ENCODE assay signal across 24 mouse cellular contexts in the genomic region with DNA sequence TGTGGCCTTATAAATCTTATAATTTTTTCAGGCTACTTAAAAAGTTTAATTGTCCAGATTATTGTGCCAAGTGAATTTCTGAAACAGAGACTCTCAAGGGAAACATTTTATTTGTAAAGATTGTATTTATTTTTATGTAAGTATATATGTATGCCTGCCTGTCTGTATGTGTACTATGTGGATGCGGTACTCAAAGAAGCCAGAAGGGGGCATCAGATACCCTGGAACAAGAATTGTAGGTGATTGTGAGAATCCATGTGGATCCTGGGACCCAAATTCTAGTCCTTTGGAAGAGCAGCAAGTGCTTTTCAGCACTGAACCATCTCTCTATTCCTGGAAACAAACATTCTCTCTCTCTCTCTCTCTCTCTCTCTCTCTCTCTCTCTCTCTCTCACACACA.
DNase-seq lines count a peak whose midpoint lies in the region; ATAC-seq and TF ChIP-seq lines count a peak whose summit lies in the region.
"Had no signal": no experiment of that assay in that cellular context is flagged by ENCODE, and none has a peak within 500 bp of the region (broad histone marks: within the 10 kb centered on the region; RNA-seq: fewer than 3 reads in every experiment).

No protein-coding gene starts in this region.

- H3K4me3 ChIP-seq in forebrain, postnatal 0 days (ENCODE audit: low read depth, low read length), result no peak overlapping the region
- H3K4me3 ChIP-seq in forebrain, embryonic 15.5 days, result no peak overlapping the region
- no peak overlapping the region for H3K4me3 ChIP-seq in intestine, postnatal 0 days (ENCODE audit: low read depth, low read length)
- no peak overlapping the region for H3K4me3 ChIP-seq in intestine, embryonic 16.5 days (ENCODE audit: low read length)
- H3K4me3 ChIP-seq in lung, postnatal 0 days (ENCODE audit: low read depth, low read length), result no peak overlapping the region
- no peak overlapping the region for H3K4me3 ChIP-seq in lung, adult 2 months (replicated peaks; ENCODE audit: extremely low read depth, low read depth, low read length)
- H3K4me3 ChIP-seq: embryonic facial prominence, embryonic 13.5 days; forebrain, embryonic 10.5 days; heart, embryonic 13.5 days; limb, embryonic 10.5 days; limb, embryonic 15.5 days; liver, embryonic 13.5 days; megakaryocyte, embryonic 14.5 days; midbrain, embryonic 12.5 days had no signal

- H3K9ac ChIP-seq in forebrain, postnatal 0 days, result no peak overlapping the region
- H3K9ac ChIP-seq in forebrain, embryonic 15.5 days (replicated peaks), result no peak overlapping the region
- H3K9ac ChIP-seq in intestine, postnatal 0 days (ENCODE audit: low read depth, low read length), result no peak overlapping the region
- no peak overlapping the region for H3K9ac ChIP-seq in intestine, embryonic 16.5 days (ENCODE audit: low read depth, low read length)
- H3K9ac ChIP-seq in lung, postnatal 0 days (replicated peaks; ENCODE audit: low read depth), result no peak overlapping the region
- H3K9ac ChIP-seq: embryonic facial prominence, embryonic 13.5 days; heart, embryonic 13.5 days; hindbrain, embryonic 14.5 days; limb, embryonic 15.5 days; liver, embryonic 13.5 days; midbrain, embryonic 12.5 days had no signal

- DNase-seq in forebrain, postnatal 0 days, result no peak
- no peak for DNase-seq in lung, postnatal 0 days (ENCODE audit: low spot score)
- DNase-seq in lung, adult 2 months, result no peak
- DNase-seq in ZHBTc4 (ENCODE audit: low read depth, low spot score), result peak; percentile 67
- DNase-seq: adrenal gland, postnatal 14 days; cerebellum, adult 18-20 months; gastrocnemius, postnatal 10 days; heart, postnatal 10 days; kidney, adult 8-10 months; liver, embryonic 13.5 days; lung, adult 18-20 months had no signal

- TF ChIP-seq EP300 in lung, postnatal 0 days (IDR thresholded peaks at IDR 0.05), result no peak

- TF ChIP-seq POLR2A in lung, adult 2 months (IDR thresholded peaks at IDR 0.05; ENCODE audit: borderline replicate concordance, extremely low read depth, low read depth, low read length), result no peak

- peak; percentile 4; the same call in 1 of the 2 replicates for TF ChIP-seq CTCF in forebrain, postnatal 0 days (IDR thresholded peaks at IDR 0.05; ENCODE audit: low read depth)
- 0 out of 2 replicates have a peak, but pooled peaks have one; percentile 10 for TF ChIP-seq CTCF in intestine, postnatal 0 days (IDR thresholded peaks at IDR 0.05; ENCODE audit: low read depth)
- 0 out of 2 replicates have a peak, but pooled peaks have one; percentile 10 for TF ChIP-seq CTCF in lung, postnatal 0 days (IDR thresholded peaks at IDR 0.05)
- TF ChIP-seq CTCF in lung, adult 2 months (IDR thresholded peaks at IDR 0.05; ENCODE audit: insufficient read depth, low read length), result no peak

- no peaks in the 10 kb centered on the region for H3K9me3 ChIP-seq in forebrain, postnatal 0 days (ENCODE audit: low read length)
- H3K9me3 ChIP-seq in forebrain, embryonic 15.5 days, result no peaks in the 10 kb centered on the region
- H3K9me3 ChIP-seq in intestine, postnatal 0 days (ENCODE audit: control insufficient read depth), result no peaks in the 10 kb centered on the region
- H3K9me3 ChIP-seq in intestine, embryonic 16.5 days (ENCODE audit: control insufficient read depth, low read length), result no peaks in the 10 kb centered on the region
- no peaks in the 10 kb centered on the region for H3K9me3 ChIP-seq in lung, postnatal 0 days (ENCODE audit: low read length)
- H3K9me3 ChIP-seq: embryonic facial prominence, embryonic 13.5 days; forebrain, embryonic 10.5 days; heart, embryonic 13.5 days; limb, embryonic 10.5 days; limb, embryonic 15.5 days; liver, embryonic 13.5 days; midbrain, embryonic 12.5 days had no signal

- ATAC-seq in forebrain, postnatal 0 days, result no peak
- ATAC-seq in forebrain, embryonic 15.5 days (replicated peaks), result no peak
- no peak for ATAC-seq in intestine, postnatal 0 days
- no peak for ATAC-seq in intestine, embryonic 16.5 days
- ATAC-seq in lung, postnatal 0 days, result no peak
- ATAC-seq in cerebellum, adult (ENCODE audit: insufficient number of reproducible peaks, low FRiP score, low TSS enrichment), result no peak
- ATAC-seq: forebrain, embryonic 16.5 days had no signal

- no peak overlapping the region for H3K27ac ChIP-seq in forebrain, postnatal 0 days (ENCODE audit: low read depth, low read length)
- no peak overlapping the region for H3K27ac ChIP-seq in forebrain, embryonic 15.5 days (replicated peaks)
- no peak overlapping the region for H3K27ac ChIP-seq in intestine, postnatal 0 days (ENCODE audit: low read depth, low read length)
- H3K27ac ChIP-seq in intestine, embryonic 16.5 days (ENCODE audit: low read length), result no peak overlapping the region
- H3K27ac ChIP-seq in lung, postnatal 0 days (ENCODE audit: low read length), result no peak overlapping the region
- H3K27ac ChIP-seq: embryonic facial prominence, embryonic 13.5 days; forebrain, embryonic 10.5 days; heart, embryonic 13.5 days; hindbrain, embryonic 14.5 days; limb, embryonic 10.5 days; limb, embryonic 15.5 days; liver, embryonic 13.5 days; midbrain, embryonic 12.5 days had no signal

- H3K4me2 ChIP-seq in forebrain, postnatal 0 days (ENCODE audit: low read depth), result no peak overlapping the region
- H3K4me2 ChIP-seq in forebrain, embryonic 15.5 days (replicated peaks), result no peak overlapping the region
- H3K4me2 ChIP-seq in intestine, postnatal 0 days (replicated peaks; ENCODE audit: low read depth), result no peak overlapping the region
- H3K4me2 ChIP-seq in intestine, embryonic 16.5 days (ENCODE audit: low read depth, low read length), result no peak overlapping the region
- H3K4me2 ChIP-seq in lung, postnatal 0 days (replicated peaks; ENCODE audit: low read depth, low read length), result no peak overlapping the region
- H3K4me2 ChIP-seq: embryonic facial prominence, embryonic 13.5 days; heart, embryonic 13.5 days; hindbrain, embryonic 14.5 days; limb, embryonic 15.5 days; liver, embryonic 13.5 days; midbrain, embryonic 12.5 days had no signal

- 91% methylated on average over 1 of the region's 1 CpGs for WGBS in forebrain, postnatal 0 days
- 100% methylated on average over 1 of the region's 1 CpGs for WGBS in forebrain, embryonic 15.5 days
- WGBS in intestine, postnatal 0 days, result 95% methylated on average over 1 of the region's 1 CpGs
- WGBS in intestine, embryonic 16.5 days, result 97% methylated on average over 1 of the region's 1 CpGs
- WGBS in lung, postnatal 0 days, result 100% methylated on average over 1 of the region's 1 CpGs
- 97% methylated on average over 1 of the region's 1 CpGs for WGBS in lung, adult 2 months

- H3K4me1 ChIP-seq in forebrain, postnatal 0 days (ENCODE audit: insufficient read depth), result peaks cover 3% of the 10 kb centered on the region; the same call in 1 of the 2 replicates
- peaks cover 5% of the 10 kb centered on the region; the same call in 1 of the 2 replicates for H3K4me1 ChIP-seq in forebrain, embryonic 15.5 days
- H3K4me1 ChIP-seq in intestine, postnatal 0 days (replicated peaks; ENCODE audit: control insufficient read depth, insufficient read depth, low read length), result no peaks in the 10 kb centered on the region
- H3K4me1 ChIP-seq in intestine, embryonic 16.5 days (ENCODE audit: control insufficient read depth, insufficient read depth, low read length), result no peaks in the 10 kb centered on the region
- no peaks in the 10 kb centered on the region for H3K4me1 ChIP-seq in lung, postnatal 0 days (ENCODE audit: insufficient read depth, low read depth, low read length)
- H3K4me1 ChIP-seq in lung, adult 2 months (ENCODE audit: control insufficient read depth, insufficient read depth, low read length), result no peaks in the 10 kb centered on the region
- H3K4me1 ChIP-seq: embryonic facial prominence, embryonic 13.5 days; forebrain, embryonic 10.5 days; heart, embryonic 13.5 days; limb, embryonic 15.5 days; liver, embryonic 13.5 days; midbrain, embryonic 12.5 days had no signal

- H3K27me3 ChIP-seq in forebrain, postnatal 0 days (ENCODE audit: insufficient read depth, low read length), result no peaks in the 10 kb centered on the region
- no peaks in the 10 kb centered on the region for H3K27me3 ChIP-seq in forebrain, embryonic 15.5 days
- H3K27me3 ChIP-seq in intestine, postnatal 0 days (replicated peaks; ENCODE audit: control insufficient read depth, insufficient read depth, low read length), result no peaks in the 10 kb centered on the region
- no peaks in the 10 kb centered on the region for H3K27me3 ChIP-seq in intestine, embryonic 16.5 days (replicated peaks; ENCODE audit: control insufficient read depth, insufficient read depth, low read length)
- H3K27me3 ChIP-seq in lung, postnatal 0 days (replicated peaks; ENCODE audit: insufficient read depth, low read length), result no peaks in the 10 kb centered on the region
- H3K27me3 ChIP-seq: embryonic facial prominence, embryonic 13.5 days; heart, embryonic 13.5 days; limb, embryonic 15.5 days; liver, embryonic 13.5 days; megakaryocyte, embryonic 14.5 days; midbrain, embryonic 12.5 days had no signal

- no peaks in the 10 kb centered on the region for H3K36me3 ChIP-seq in forebrain, postnatal 0 days (ENCODE audit: insufficient read depth)
- H3K36me3 ChIP-seq in forebrain, embryonic 15.5 days, result no peaks in the 10 kb centered on the region
- H3K36me3 ChIP-seq in intestine, postnatal 0 days (ENCODE audit: control insufficient read depth, insufficient read depth), result no peaks in the 10 kb centered on the region
- H3K36me3 ChIP-seq in intestine, embryonic 16.5 days (ENCODE audit: control insufficient read depth, insufficient read depth, low read length), result no peaks in the 10 kb centered on the region
- H3K36me3 ChIP-seq in lung, postnatal 0 days (ENCODE audit: insufficient read depth, low read length), result no peaks in the 10 kb centered on the region
- H3K36me3 ChIP-seq: embryonic facial prominence, embryonic 13.5 days; forebrain, embryonic 10.5 days; heart, embryonic 13.5 days; limb, embryonic 10.5 days; limb, embryonic 15.5 days; liver, embryonic 13.5 days; midbrain, embryonic 12.5 days had no signal
